Mouse (Mus musculus) lung, embryonic 15.5 days (tissue): ENCODE measurements around the gene Gkn2. TPM values are rescaled to one million over a fixed set of nuclear protein-coding genes. Genes with fewer than 3 reads are reported as not detected.
A peak's percentile ranks its signal among the peaks of the same experiment; 100 is the strongest.

Experiments used
- ATAC-seq: fragments of 200-750 bp; cut with Nextera tagmentation; 2 replicates; pipeline ENCODE4 v1.8.0; 2017; ENCODE audit warnings: moderate number of reproducible peaks, borderline replicate concordance; ENCODE audit not compliant: low FRiP score, low TSS enrichment; ENCODE audit errors: extremely low read depth
- H3K27ac ChIP-seq: fragments of 300-500 bp; sonication (generic); 2 replicates; pipeline ENCODE4 v1.5.1; 2015; ENCODE audit warnings: moderate library complexity, mild to moderate bottlenecking, inconsistent platforms
- H3K27me3 ChIP-seq: fragments of 300-500 bp; sonication (generic); 2 replicates; pipeline ENCODE4 v1.6.1; 2015; ENCODE audit warnings: inconsistent platforms
- H3K36me3 ChIP-seq: fragments of 300-500 bp; sonication (generic); 2 replicates; pipeline ENCODE4 v1.6.1; 2015; ENCODE audit warnings: inconsistent platforms
- H3K4me1 ChIP-seq: fragments of 300-500 bp; sonication (generic); 2 replicates; pipeline ENCODE4 v1.6.1; 2015; ENCODE audit warnings: inconsistent platforms
- H3K4me2 ChIP-seq: fragments of 300-500 bp; sonication (generic); 2 replicates; pipeline ENCODE4 v1.6.1; 2015; ENCODE audit warnings: inconsistent platforms, mild to moderate bottlenecking, moderate library complexity
- H3K4me3 ChIP-seq: fragments of 300-500 bp; sonication (generic); 2 replicates; pipeline ENCODE4 v1.5.1; 2015; ENCODE audit warnings: mild to moderate bottlenecking, inconsistent platforms
- H3K9ac ChIP-seq: fragments of 300-500 bp; sonication (generic); 2 replicates; pipeline ENCODE4 v1.6.1; 2015; ENCODE audit warnings: inconsistent platforms
- H3K9me3 ChIP-seq: fragments of 300-500 bp; sonication (generic); 2 replicates; pipeline ENCODE4 v1.6.1; 2016; ENCODE audit warnings: inconsistent platforms
- WGBS: fragments of 180-500 bp; shearing (Covaris S2); methylation state at CpG from one replicate; pipeline ENCODE4 v1.1.7; 2015; 5-methylcytosine and 5-hydroxymethylcytosine counted together
- polyA plus RNA-seq: library from polyadenylated mRNA; unstranded; fragments of >200 nt; fragmentation: Nextera tagmentation; extraction: Ambion mirVana; gene quantifications from 2 replicates; pipeline ENCODE4 v1.2.1, GENCODE M21; 2015

Gkn2 gene
- 0.26 TPM in 1 of 2 replicates, not detected in the other for polyA plus RNA-seq

GRCm38 (mm10) chr6:87373057-87373456 is at the start of gene Gkn2:
Gene Gkn2 (plus strand): TSS chr6:87373357.
- Histone ChIP-seq H3K4me1 (no peaks in the 10 kb centered on the region), H3K36me3 (no peaks in the 10 kb centered on the region), H3K27me3 (peaks cover 28% of the 10 kb centered on the region; the same call in 1 of the 2 replicates), H3K9me3 (no peaks in the 10 kb centered on the region), H3K9ac (no peak within 1 kb of the TSS), H3K4me3 (no peak within 1 kb of the TSS), H3K4me2 (no peak within 1 kb of the TSS), H3K27ac (no peak within 1 kb of the TSS)
- 61% methylated on average over 9 of the region's 9 CpGs for WGBS
- ATAC-seq, result no peak

GRCm38 (mm10) chr6:87323381-87323780 is 49.8 kb upstream of the Gkn2 start:
- Histone ChIP-seq H3K36me3 (no peaks in the 10 kb centered on the region), H3K9me3 (no peaks in the 10 kb centered on the region), H3K27ac (no peak overlapping the region), H3K4me2 (no peak overlapping the region), H3K9ac (no peak overlapping the region), H3K27me3 (no peaks in the 10 kb centered on the region), H3K4me1 (peaks cover 25% of the 10 kb centered on the region), H3K4me3 (no peak overlapping the region)
- WGBS, result 83% methylated on average over 2 of the region's 2 CpGs
- ATAC-seq, result no peak

- H3K4me1 ChIP-seq, result peaks cover 39% of the 10 kb centered on the region
- H3K9ac ChIP-seq, result no peak overlapping the region
- H3K27ac ChIP-seq, result no peak overlapping the region
- no peaks in the 10 kb centered on the region for H3K27me3 ChIP-seq
- H3K4me3 ChIP-seq, result no peak overlapping the region
- no peaks in the 10 kb centered on the region for H3K9me3 ChIP-seq
- no peaks in the 10 kb centered on the region for H3K36me3 ChIP-seq
- ATAC-seq, result no peak
- H3K4me2 ChIP-seq, result no peak overlapping the region
- 81% methylated on average over 2 of the region's 2 CpGs for WGBS
Observed at GRCm38 (mm10) chr6:87326932-87327331, 46.2 kb upstream of the Gkn2 start.

GRCm38 (mm10) chr6:87328265-87329173 is 44.6 kb upstream of the Gkn2 start:
- no peak overlapping the region for H3K4me3 ChIP-seq
- no peak overlapping the region for H3K4me2 ChIP-seq
- no peaks in the 10 kb centered on the region for H3K36me3 ChIP-seq
- 0 out of 2 replicates have a peak overlapping the region, but pooled peaks have one; percentile 15 for H3K27ac ChIP-seq
- ATAC-seq, result no peak
- peaks cover 37% of the 10 kb centered on the region for H3K4me1 ChIP-seq
- H3K27me3 ChIP-seq, result no peaks in the 10 kb centered on the region
- H3K9me3 ChIP-seq, result no peaks in the 10 kb centered on the region
- WGBS, result 59% methylated on average over 22 of the region's 22 CpGs
- H3K9ac ChIP-seq, result no peak overlapping the region

GRCm38 (mm10) chr6:87332380-87332779 is 40.8 kb upstream of the Gkn2 start:
- peak overlapping the region; percentile 70 for H3K4me2 ChIP-seq
- WGBS, result 23% methylated on average over 2 of the region's 2 CpGs
- no peak overlapping the region for H3K27ac ChIP-seq
- no peaks in the 10 kb centered on the region for H3K9me3 ChIP-seq
- no peaks in the 10 kb centered on the region for H3K27me3 ChIP-seq
- H3K9ac ChIP-seq, result no peak overlapping the region
- peak overlapping the region; percentile 73 for H3K4me3 ChIP-seq
- H3K4me1 ChIP-seq, result peaks cover 52% of the 10 kb centered on the region
- H3K36me3 ChIP-seq, result no peaks in the 10 kb centered on the region
- no peak for ATAC-seq

GRCm38 (mm10) chr6:87334361-87335090 is 38.6 kb upstream of the Gkn2 start:
- Histone ChIP-seq H3K9me3 (no peaks in the 10 kb centered on the region), H3K9ac (peak overlapping the region; percentile 81), H3K27me3 (no peaks in the 10 kb centered on the region), H3K36me3 (no peaks in the 10 kb centered on the region), H3K4me1 (peaks cover 36% of the 10 kb centered on the region), H3K4me3 (peak overlapping the region; percentile 73), H3K27ac (peak overlapping the region; percentile 97), H3K4me2 (peak overlapping the region; percentile 70)
- ATAC-seq, result no peak
- WGBS, result 5% methylated on average over 11 of the region's 11 CpGs

GRCm38 (mm10) chr6:87335091-87335934 is 37.8 kb upstream of the Gkn2 start, which contains the start of gene Antxr1:
Gene Antxr1 (minus strand): TSS chr6:87335821.
- H3K9me3 ChIP-seq, result no peaks in the 10 kb centered on the region
- ATAC-seq, result peak; percentile 79
- peak within 1 kb of the TSS; percentile 97 for H3K27ac ChIP-seq
- H3K4me2 ChIP-seq, result peak within 1 kb of the TSS; percentile 70
- peak within 1 kb of the TSS; percentile 81 for H3K9ac ChIP-seq
- peak within 1 kb of the TSS; percentile 73 for H3K4me3 ChIP-seq
- no peaks in the 10 kb centered on the region for H3K36me3 ChIP-seq
- H3K27me3 ChIP-seq, result no peaks in the 10 kb centered on the region
- WGBS, result under 1% methylated on average over 54 of the region's 54 CpGs
- peaks cover 36% of the 10 kb centered on the region for H3K4me1 ChIP-seq

- Histone ChIP-seq H3K36me3 (no peaks in the 10 kb centered on the region), H3K4me3 (peak overlapping the region; percentile 73), H3K9ac (no peak overlapping the region), H3K4me1 (peaks cover 30% of the 10 kb centered on the region), H3K9me3 (no peaks in the 10 kb centered on the region), H3K4me2 (peak overlapping the region; percentile 70), H3K27ac (peak overlapping the region; percentile 97), H3K27me3 (no peaks in the 10 kb centered on the region)
- ATAC-seq, result peak; percentile 20; the same call in 1 of the 2 replicates
- 27% methylated on average over 6 of the region's 6 CpGs for WGBS
Observed at GRCm38 (mm10) chr6:87335935-87336295, 37.2 kb upstream of the Gkn2 start.

- Histone ChIP-seq H3K27me3 (no peaks in the 10 kb centered on the region), H3K27ac (no peak within 1 kb of the TSS), H3K4me3 (no peak within 1 kb of the TSS), H3K4me2 (no peak within 1 kb of the TSS), H3K9me3 (no peaks in the 10 kb centered on the region), H3K36me3 (no peaks in the 10 kb centered on the region), H3K9ac (no peak within 1 kb of the TSS), H3K4me1 (no peaks in the 10 kb centered on the region)
- WGBS, result 81% methylated on average over 8 of the region's 8 CpGs
- ATAC-seq, result no peak
Observed at GRCm38 (mm10) chr6:87350829-87351228, 22.3 kb upstream of the Gkn2 start, which contains the start of gene Gkn1. Gene Gkn1 (minus strand): TSS chr6:87350942.

- Histone ChIP-seq H3K9ac (no peak overlapping the region), H3K27me3 (0 out of 2 replicates have a peak, but pooled peaks cover 5% of the 10 kb centered on the region), H3K9me3 (no peaks in the 10 kb centered on the region), H3K4me3 (no peak overlapping the region), H3K4me1 (no peaks in the 10 kb centered on the region), H3K4me2 (no peak overlapping the region), H3K36me3 (no peaks in the 10 kb centered on the region), H3K27ac (no peak overlapping the region)
- WGBS, result 71% methylated on average over 5 of the region's 5 CpGs
- no peak for ATAC-seq
Observed at GRCm38 (mm10) chr6:87354441-87354840, 18.7 kb upstream of the Gkn2 start.

GRCm38 (mm10) chr6:87369223-87369622 is 3.9 kb upstream of the Gkn2 start:
- Histone ChIP-seq H3K27me3 (peaks cover 25% of the 10 kb centered on the region; the same call in 1 of the 2 replicates), H3K4me1 (no peaks in the 10 kb centered on the region), H3K36me3 (no peaks in the 10 kb centered on the region), H3K27ac (no peak overlapping the region), H3K9me3 (no peaks in the 10 kb centered on the region), H3K9ac (no peak overlapping the region), H3K4me2 (no peak overlapping the region), H3K4me3 (no peak overlapping the region)
- ATAC-seq, result no peak
- WGBS, result 64% methylated on average over 5 of the region's 5 CpGs
